Mouse (Mus musculus) CD4-positive helper T cell, adult 2 months (primary cell): ENCODE measurements at regions not wholly inside any gene's neighbourhood (a gene's known extent, or its start where the extent isn't known, plus 50 kb on each side); places are given as distances from the start of the nearest gene placed in this dataset.

Experiments
- DNase-seq: peaks from one replicate; pipeline ENCODE4 v3.0.0-alpha.2; 2012; ENCODE audit warnings: low read depth, missing footprints, low spot score

DNA sequence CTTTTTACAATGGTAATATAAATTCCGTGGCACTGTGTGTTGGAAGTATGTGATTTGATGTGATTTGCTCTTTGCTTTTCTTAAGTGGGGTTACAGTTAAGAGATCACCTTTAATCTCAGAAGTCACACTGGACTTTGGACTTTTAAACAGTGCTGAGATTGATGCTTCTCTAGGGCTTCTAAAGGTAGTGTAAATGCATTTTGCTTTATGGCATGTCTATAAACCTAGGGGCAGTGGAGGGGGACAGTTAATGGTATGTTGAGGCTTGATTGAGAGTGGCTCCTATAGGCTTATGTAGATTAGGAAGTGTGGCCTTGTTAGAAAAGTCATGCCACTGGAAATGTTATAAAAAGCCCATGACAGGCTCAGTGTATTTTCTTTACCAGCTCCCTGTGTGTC lies 735.3 kb downstream of the Nap1l3 start:
- no peak for DNase-seq

- peak; percentile 1 for DNase-seq
Observed at GRCm38 (mm10) chrX:121654582-121654981, 742.6 kb downstream of the Nap1l3 start.

DNA sequence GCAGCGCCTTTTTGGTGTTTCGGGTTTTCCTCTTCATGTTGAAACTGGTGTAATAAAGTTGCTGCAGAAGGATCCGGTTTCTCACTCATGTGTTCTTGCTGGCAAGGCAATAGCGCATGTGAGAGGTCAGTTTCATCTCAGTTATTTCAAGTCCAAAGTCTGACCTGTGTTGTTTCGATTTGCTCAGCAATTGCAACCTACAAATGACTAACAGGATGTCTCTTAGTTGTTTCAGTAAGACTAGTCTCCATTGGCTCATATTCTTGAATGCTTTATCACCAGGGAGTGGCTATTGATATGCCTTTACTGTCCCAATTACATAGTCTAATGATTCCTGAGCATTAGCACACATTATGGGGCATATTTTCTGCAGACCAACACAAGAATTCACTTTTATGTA lies 751.7 kb downstream of the Nap1l3 start:
- no peak for DNase-seq

GRCm38 (mm10) chrX:121637180-121637579 lies 760.0 kb downstream of the Nap1l3 start:
- DNase-seq: no peak

- DNase-seq: no peak
Observed at GRCm38 (mm10) chrX:121612061-121612460, 785.1 kb downstream of the Nap1l3 start.

DNA sequence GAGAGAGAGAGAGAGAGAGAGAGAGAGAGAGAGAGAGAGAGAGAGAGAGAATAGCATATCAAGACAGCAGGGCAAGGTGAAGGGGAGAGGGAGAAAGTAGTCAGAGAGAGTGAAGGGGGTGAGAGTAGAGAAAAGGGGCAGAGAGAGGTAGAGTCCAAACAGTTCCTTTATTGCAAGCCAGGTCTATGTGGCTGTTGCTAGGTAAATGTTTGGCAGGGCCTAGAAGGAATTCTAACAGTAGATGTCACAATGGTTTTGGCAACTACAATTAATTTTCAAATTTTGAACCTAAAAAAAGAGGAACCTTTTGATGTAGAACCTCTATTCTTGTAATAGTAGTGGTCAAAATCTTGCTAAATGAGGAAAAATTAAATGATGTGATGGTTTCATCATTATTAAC lies 804.3 kb downstream of the Nap1l3 start:
- no peak for DNase-seq
